Mouse (Mus musculus) kidney, postnatal 0 days (tissue): ENCODE results near the gene Gtf2e1. TPM values are rescaled to one million over a fixed set of nuclear protein-coding genes. Genes with fewer than 3 reads are reported as not detected.

Experiments used
- ATAC-seq: fragments of 200-750 bp; cut with Nextera tagmentation; replicated peaks from 2 replicates; pipeline ENCODE4 v1.8.0; 2017; ENCODE audit warnings: low read depth, moderate number of reproducible peaks, moderate TSS enrichment, moderate library complexity; ENCODE audit not compliant: low FRiP score
- DNase-seq: peaks from one replicate; pipeline ENCODE4 v3.0.0-alpha.2; 2016; ENCODE audit warnings: low spot score
- H3K27ac ChIP-seq: fragments of 300-500 bp; sonication (generic); 2 replicates; pipeline ENCODE4 v1.5.1; 2014; ENCODE audit warnings: mild to moderate bottlenecking
- H3K27me3 ChIP-seq: fragments of 300-500 bp; sonication (generic); 2 replicates; pipeline ENCODE4 v1.6.1; 2014; ENCODE audit warnings: low read length, mixed read lengths; ENCODE audit not compliant: insufficient read depth
- H3K36me3 ChIP-seq: fragments of 300-500 bp; sonication (generic); 2 replicates; pipeline ENCODE4 v1.6.1; 2014; ENCODE audit warnings: low read length, mixed read lengths; ENCODE audit not compliant: insufficient read depth
- H3K4me1 ChIP-seq: fragments of 300-500 bp; sonication (generic); replicated peaks from 2 replicates; pipeline ENCODE4 v1.6.1; 2014; ENCODE audit warnings: antibody characterized with exemption, low read length, mixed read lengths; ENCODE audit not compliant: insufficient read depth
- H3K4me2 ChIP-seq: fragments of 300-500 bp; sonication (generic); 2 replicates; pipeline ENCODE4 v1.6.1; 2014; ENCODE audit warnings: mild to moderate bottlenecking, low read length, moderate library complexity, mixed read lengths
- H3K4me3 ChIP-seq: fragments of 300-500 bp; sonication (generic); replicated peaks from 2 replicates; pipeline ENCODE4 v1.5.1; 2014; ENCODE audit warnings: low read depth, low read length
- H3K9ac ChIP-seq: fragments of 300-500 bp; sonication (generic); 2 replicates; pipeline ENCODE4 v1.6.1; 2014; ENCODE audit warnings: low read depth, low read length
- H3K9me3 ChIP-seq: fragments of 300-500 bp; sonication (generic); replicated peaks from 2 replicates; pipeline ENCODE4 v1.6.1; 2016; ENCODE audit warnings: low read length, inconsistent platforms, mixed read lengths
- CTCF ChIP-seq: IDR thresholded peaks from 2 replicates; pipeline ENCODE4 v1.5.1; 2016; ENCODE audit warnings: antibody characterized with exemption, low read depth, mild to moderate bottlenecking, moderate library complexity
- WGBS: fragments of 180-500 bp; shearing (Covaris S2); extraction: QIAGEN DNeasy Blood & Tissue Kit; methylation state at CpG from one replicate; pipeline ENCODE4 v1.1.7; 2014; 5-methylcytosine and 5-hydroxymethylcytosine counted together
- polyA plus RNA-seq: library from polyadenylated mRNA; unstranded; fragments of >200 nt; fragmentation: Nextera tagmentation; extraction: Ambion mirVana; gene quantifications from 2 replicates; pipeline ENCODE4 v1.2.1, GENCODE M21; 2015

Gene Gtf2e1
- polyA plus RNA-seq, 1 experiment from 2014 or later, result 17.9 TPM

GRCm38 (mm10) chr16:37533369-37534068 lies 6.1 kb downstream of the Gtf2e1 start:
- H3K4me1 ChIP-seq, result no peaks in the 10 kb centered on the region; the same call in 1 of the 2 replicates
- no peak for DNase-seq
- H3K36me3 ChIP-seq, result peaks cover 5% of the 10 kb centered on the region; the same call in 1 of the 2 replicates
- H3K27me3 ChIP-seq, result no peaks in the 10 kb centered on the region
- no peak overlapping the region for H3K27ac ChIP-seq
- WGBS, result 81% methylated on average over 8 of the region's 8 CpGs
- no peak overlapping the region for H3K4me3 ChIP-seq
- no peak overlapping the region for H3K4me2 ChIP-seq
- ATAC-seq, result no peak
- no peak for TF ChIP-seq CTCF
- no peak overlapping the region for H3K9ac ChIP-seq
- no peaks in the 10 kb centered on the region for H3K9me3 ChIP-seq

- no peaks in the 10 kb centered on the region for H3K4me1 ChIP-seq
- no peak for TF ChIP-seq CTCF
- no peaks in the 10 kb centered on the region for H3K27me3 ChIP-seq
- H3K36me3 ChIP-seq, result peaks cover 5% of the 10 kb centered on the region; the same call in 1 of the 2 replicates
- DNase-seq (no peak), ATAC-seq (no peak)
- H3K4me3 ChIP-seq, result no peak overlapping the region
- H3K9me3 ChIP-seq, result no peaks in the 10 kb centered on the region
- H3K27ac ChIP-seq, result no peak overlapping the region
- no peak overlapping the region for H3K4me2 ChIP-seq
- no peak overlapping the region for H3K9ac ChIP-seq
- WGBS, result 93% methylated on average over 1 of the region's 1 CpGs
Observed at GRCm38 (mm10) chr16:37532046-37532445, 7.5 kb downstream of the Gtf2e1 start.

GRCm38 (mm10) chr16:37530170-37530569 lies 9.4 kb downstream of the Gtf2e1 start:
- no peak for DNase-seq
- H3K9ac ChIP-seq, result no peak overlapping the region
- no peak overlapping the region for H3K4me2 ChIP-seq
- no peak for ATAC-seq
- WGBS, result 91% methylated on average over 6 of the region's 6 CpGs
- H3K27ac ChIP-seq, result no peak overlapping the region
- no peak for TF ChIP-seq CTCF
- no peaks in the 10 kb centered on the region for H3K27me3 ChIP-seq
- no peaks in the 10 kb centered on the region for H3K9me3 ChIP-seq
- H3K4me1 ChIP-seq, result no peaks in the 10 kb centered on the region
- no peak overlapping the region for H3K4me3 ChIP-seq
- H3K36me3 ChIP-seq, result peaks cover 1% of the 10 kb centered on the region; the same call in 1 of the 2 replicates

GRCm38 (mm10) chr16:37526688-37527223 lies 12.8 kb downstream of the Gtf2e1 start:
- DNase-seq (no peak), ATAC-seq (no peak)
- Histone ChIP-seq H3K4me3 (no peak overlapping the region), H3K36me3 (peaks cover 10% of the 10 kb centered on the region), H3K9ac (no peak overlapping the region), H3K4me2 (no peak overlapping the region), H3K4me1 (no peaks in the 10 kb centered on the region), H3K27me3 (no peaks in the 10 kb centered on the region), H3K9me3 (no peaks in the 10 kb centered on the region), H3K27ac (no peak overlapping the region)
- no peak for TF ChIP-seq CTCF
- 90% methylated on average over 3 of the region's 3 CpGs for WGBS

GRCm38 (mm10) chr16:37525121-37525520 lies 14.5 kb downstream of the Gtf2e1 start:
- DNase-seq, result no peak
- WGBS, result 79% methylated on average over 2 of the region's 2 CpGs
- peaks cover 22% of the 10 kb centered on the region for H3K36me3 ChIP-seq

GRCm38 (mm10) chr16:37522100-37522697 lies 17.4 kb downstream of the Gtf2e1 start:
- Histone ChIP-seq H3K4me3 (no peak overlapping the region), H3K27me3 (no peaks in the 10 kb centered on the region), H3K9ac (no peak overlapping the region), H3K36me3 (peaks cover 28% of the 10 kb centered on the region), H3K9me3 (no peaks in the 10 kb centered on the region), H3K4me1 (no peaks in the 10 kb centered on the region), H3K27ac (no peak overlapping the region), H3K4me2 (no peak overlapping the region)
- 92% methylated on average over 7 of the region's 7 CpGs for WGBS
- DNase-seq (no peak), ATAC-seq (no peak)
- no peak for TF ChIP-seq CTCF

More at GRCm38 (mm10) chr16:37525121-37525520, 14.5 kb downstream of the Gtf2e1 start:
- no peaks in the 10 kb centered on the region for H3K4me1 ChIP-seq
- no peak for TF ChIP-seq CTCF
- H3K9ac ChIP-seq, result no peak overlapping the region
- H3K4me3 ChIP-seq, result no peak overlapping the region
- H3K4me2 ChIP-seq, result no peak overlapping the region
- no peaks in the 10 kb centered on the region for H3K9me3 ChIP-seq
- no peak for ATAC-seq
- no peaks in the 10 kb centered on the region for H3K27me3 ChIP-seq
- no peak overlapping the region for H3K27ac ChIP-seq
